Mouse (Mus musculus) hindbrain, embryonic 11.5 days (tissue): ENCODE data around the gene Il12rb2. TPM values are rescaled to one million over a fixed set of nuclear protein-coding genes. Genes with fewer than 3 reads are reported as not detected.

Source experiments
- ATAC-seq: fragments of 200-750 bp; cut with Nextera tagmentation; 2 replicates; pipeline ENCODE4 v1.8.0; 2017; ENCODE audit warnings: mild to moderate bottlenecking, moderate TSS enrichment, moderate library complexity; ENCODE audit not compliant: low FRiP score
- DNase-seq: peaks from one replicate; pipeline ENCODE4 v3.0.0-alpha.2; 2015; ENCODE audit warnings: low spot score
- H3K27ac ChIP-seq: fragments of 300-500 bp; sonication (generic); 2 replicates; pipeline ENCODE4 v1.5.1; 2014; ENCODE audit warnings: mild to moderate bottlenecking, low read depth, low read length
- H3K27me3 ChIP-seq: fragments of 300-500 bp; sonication (generic); 2 replicates; pipeline ENCODE4 v1.6.1; 2014; ENCODE audit warnings: mild to moderate bottlenecking, low read length, moderate library complexity, mixed read lengths; ENCODE audit not compliant: control insufficient read depth, insufficient read depth
- H3K36me3 ChIP-seq: fragments of 300-500 bp; sonication (generic); 2 replicates; pipeline ENCODE4 v1.6.1; 2014; ENCODE audit warnings: mild to moderate bottlenecking, low read length, moderate library complexity, mixed read lengths; ENCODE audit not compliant: control insufficient read depth, insufficient read depth
- H3K4me1 ChIP-seq: fragments of 300-500 bp; sonication (generic); replicated peaks from 2 replicates; pipeline ENCODE4 v1.6.1; 2014; ENCODE audit warnings: low read length, mixed read lengths; ENCODE audit not compliant: control insufficient read depth, insufficient read depth
- H3K4me2 ChIP-seq: fragments of 300-500 bp; sonication (generic); replicated peaks from 2 replicates; pipeline ENCODE4 v1.6.1; 2014; ENCODE audit warnings: mild to moderate bottlenecking, low read depth, low read length
- H3K4me3 ChIP-seq: fragments of 300-500 bp; sonication (generic); 2 replicates; pipeline ENCODE4 v1.5.1; 2014; ENCODE audit warnings: low read depth, low read length
- H3K9ac ChIP-seq: fragments of 300-500 bp; sonication (generic); 2 replicates; pipeline ENCODE4 v1.6.1; 2014; ENCODE audit warnings: low read depth, low read length
- H3K9me3 ChIP-seq: fragments of 300-500 bp; sonication (generic); 2 replicates; pipeline ENCODE4 v1.6.1; 2016; ENCODE audit warnings: low read length; ENCODE audit not compliant: control insufficient read depth
- WGBS: fragments of 180-500 bp; shearing (Covaris S2); extraction: QIAGEN DNeasy Blood & Tissue Kit; methylation state at CpG from one replicate; pipeline ENCODE4 v1.1.7; 2014; 5-methylcytosine and 5-hydroxymethylcytosine counted together
- polyA plus RNA-seq: library from polyadenylated mRNA; unstranded; fragments of >200 nt; fragmentation: Nextera tagmentation; extraction: Ambion mirVana; gene quantifications from 2 replicates; pipeline ENCODE4 v1.2.1, GENCODE M21; 2014

Il12rb2 gene
- polyA plus RNA-seq, 1 experiment from 2014 or later, result 0.14 TPM

DNA sequence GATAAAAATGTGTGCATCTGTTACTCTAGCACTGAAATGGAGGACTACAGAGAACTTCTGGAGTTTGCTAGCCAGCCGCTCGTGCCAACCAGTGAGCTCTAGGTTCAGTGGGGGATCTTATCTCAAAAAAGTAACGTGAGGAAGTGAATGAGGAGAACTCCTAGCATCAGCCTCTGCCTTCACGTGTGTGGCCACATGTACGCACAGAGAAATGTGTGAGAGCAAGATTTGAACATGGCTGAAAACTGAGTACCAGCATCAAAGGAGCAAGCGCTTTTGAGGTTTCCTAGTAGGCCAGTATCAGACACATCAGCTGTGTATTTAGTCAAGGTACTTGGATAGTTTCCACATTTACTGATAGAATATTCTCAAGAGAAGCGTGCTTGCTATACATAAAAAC is 111.1 kb downstream of the Il12rb2 start:
- Histone ChIP-seq H3K9me3 (no peaks in the 10 kb centered on the region), H3K4me1 (no peaks in the 10 kb centered on the region), H3K9ac (no peak overlapping the region), H3K4me2 (no peak overlapping the region), H3K36me3 (no peaks in the 10 kb centered on the region), H3K27ac (no peak overlapping the region), H3K4me3 (no peak overlapping the region), H3K27me3 (no peaks in the 10 kb centered on the region)
- ATAC-seq, result no peak
- WGBS, result 91% methylated on average over 7 of the region's 7 CpGs
- DNase-seq, result no peak

DNA sequence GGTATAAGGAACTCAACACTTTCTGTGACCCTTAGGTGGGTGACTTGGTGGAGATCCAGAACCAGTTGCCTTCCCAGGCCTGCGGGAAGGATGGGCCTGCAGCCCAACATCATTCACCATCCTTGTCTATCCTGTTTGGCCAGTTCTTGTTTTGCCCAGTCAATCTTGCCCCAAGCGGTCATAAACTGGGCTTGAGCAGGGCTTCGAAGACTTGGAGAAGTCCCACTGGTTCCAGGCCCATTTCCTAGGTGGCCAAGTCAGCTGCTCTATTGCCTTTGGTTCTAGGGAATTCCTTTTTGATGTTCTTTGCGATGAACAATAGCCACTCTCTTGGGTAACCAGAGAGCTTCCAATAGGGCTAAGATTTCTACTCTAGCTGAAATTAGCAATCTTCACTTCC is 124.9 kb downstream of the Il12rb2 start:
- WGBS, result 83% methylated on average over 4 of the region's 4 CpGs
- no peak overlapping the region for H3K4me3 ChIP-seq
- H3K27me3 ChIP-seq, result no peaks in the 10 kb centered on the region
- H3K27ac ChIP-seq, result no peak overlapping the region
- H3K9me3 ChIP-seq, result no peaks in the 10 kb centered on the region
- DNase-seq, result no peak
- no peaks in the 10 kb centered on the region for H3K4me1 ChIP-seq
- H3K4me2 ChIP-seq, result no peak overlapping the region
- ATAC-seq, result no peak
- H3K9ac ChIP-seq, result no peak overlapping the region
- H3K36me3 ChIP-seq, result no peaks in the 10 kb centered on the region

DNA sequence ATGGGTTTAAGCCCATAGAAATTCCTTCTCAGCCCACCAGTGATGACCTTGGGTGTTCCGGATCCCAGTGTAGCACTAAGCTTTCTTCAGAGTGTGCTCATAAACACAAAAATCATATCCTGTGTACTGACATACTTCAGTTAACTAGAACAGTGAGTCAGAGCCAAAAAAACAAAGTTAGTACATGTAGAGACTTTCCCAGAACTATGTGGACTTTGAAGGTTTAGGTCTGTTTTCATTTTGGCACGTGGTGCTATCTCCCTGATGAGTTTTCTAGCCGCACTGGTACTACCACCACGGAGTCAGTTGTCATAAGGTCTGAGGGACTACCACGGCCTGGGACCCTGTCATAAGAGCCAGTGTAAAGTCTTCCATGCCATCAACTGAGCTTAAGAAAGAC is 131.5 kb downstream of the Il12rb2 start:
- 87% methylated on average over 5 of the region's 5 CpGs for WGBS
- H3K36me3 ChIP-seq, result no peaks in the 10 kb centered on the region
- H3K27ac ChIP-seq, result no peak overlapping the region

DNA sequence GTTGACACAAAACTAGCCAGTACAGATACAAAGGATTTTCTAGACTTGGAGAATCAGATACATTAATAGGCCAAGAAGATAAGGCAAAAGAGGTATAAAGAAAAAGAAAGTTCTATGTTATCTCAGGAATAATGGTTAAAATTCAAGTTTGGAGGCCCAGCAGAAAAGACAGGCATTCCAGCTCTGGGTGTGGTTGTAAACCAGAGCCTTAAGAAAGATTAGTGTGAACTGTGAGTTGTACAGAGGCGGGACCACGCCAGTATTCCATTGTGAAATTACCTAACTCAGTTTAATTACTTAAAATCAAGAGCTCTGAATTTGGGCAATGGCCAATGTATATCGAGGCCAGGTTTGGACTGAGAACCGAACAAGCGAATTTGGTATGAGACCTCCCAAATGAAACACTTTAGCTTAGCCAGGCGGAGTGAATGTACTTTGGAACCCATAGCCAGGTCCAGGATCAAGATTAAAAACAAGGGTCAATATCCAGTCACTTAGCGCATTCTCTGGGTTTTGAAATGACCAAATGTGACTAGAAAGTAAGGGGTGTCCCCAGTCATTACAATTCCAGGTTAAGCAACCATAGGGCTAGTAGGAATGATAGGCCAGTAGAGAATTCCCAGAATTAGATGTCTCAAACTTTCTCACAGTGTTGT is 132.1 kb downstream of the Il12rb2 start:
- DNase-seq (no peak), ATAC-seq (no peak)
- WGBS, result 90% methylated on average over 7 of the region's 7 CpGs
- H3K4me2 ChIP-seq, result no peak overlapping the region
- H3K9ac ChIP-seq, result no peak overlapping the region
- H3K4me1 ChIP-seq, result no peaks in the 10 kb centered on the region
- H3K36me3 ChIP-seq, result no peaks in the 10 kb centered on the region
- no peak overlapping the region for H3K27ac ChIP-seq
- H3K4me3 ChIP-seq, result no peak overlapping the region
- no peaks in the 10 kb centered on the region for H3K9me3 ChIP-seq
- H3K27me3 ChIP-seq, result no peaks in the 10 kb centered on the region

More for the DNA sequence above, 131.5 kb downstream of the Il12rb2 start:
- no peak overlapping the region for H3K4me3 ChIP-seq
- H3K9me3 ChIP-seq, result no peaks in the 10 kb centered on the region
- ATAC-seq, result no peak
- no peaks in the 10 kb centered on the region for H3K27me3 ChIP-seq
- no peaks in the 10 kb centered on the region for H3K4me1 ChIP-seq
- no peak overlapping the region for H3K9ac ChIP-seq
- no peak overlapping the region for H3K4me2 ChIP-seq
- no peak for DNase-seq

Other genes with a start within 250 kb of the Il12rb2 start
- gene Serbp1, start 138.0 kb downstream of the Il12rb2 start, polyA plus RNA-seq, result 546 and 563 TPM in 2 replicates
- not detected in 2 replicates for gene Il23r, start 115.7 kb upstream of the Il12rb2 start, polyA plus RNA-seq
- gene Tacstd2, start 159.6 kb upstream of the Il12rb2 start, polyA plus RNA-seq, result 5.5 and 10.0 TPM in 2 replicates